Mouse (Mus musculus) lung, embryonic 15.5 days (tissue): Measurements from ENCODE around the gene Pacrg. TPM values are rescaled to one million over a fixed set of nuclear protein-coding genes. Genes with fewer than 3 reads are reported as not detected.

Experiments
- ATAC-seq: fragments of 200-750 bp; cut with Nextera tagmentation; 2 replicates; pipeline ENCODE4 v1.8.0; 2017; ENCODE audit warnings: moderate number of reproducible peaks, borderline replicate concordance; ENCODE audit not compliant: low FRiP score, low TSS enrichment; ENCODE audit errors: extremely low read depth
- H3K27ac ChIP-seq: fragments of 300-500 bp; sonication (generic); 2 replicates; pipeline ENCODE4 v1.5.1; 2015; ENCODE audit warnings: moderate library complexity, mild to moderate bottlenecking, inconsistent platforms
- H3K27me3 ChIP-seq: fragments of 300-500 bp; sonication (generic); 2 replicates; pipeline ENCODE4 v1.6.1; 2015; ENCODE audit warnings: inconsistent platforms
- H3K36me3 ChIP-seq: fragments of 300-500 bp; sonication (generic); 2 replicates; pipeline ENCODE4 v1.6.1; 2015; ENCODE audit warnings: inconsistent platforms
- H3K4me1 ChIP-seq: fragments of 300-500 bp; sonication (generic); 2 replicates; pipeline ENCODE4 v1.6.1; 2015; ENCODE audit warnings: inconsistent platforms
- H3K4me2 ChIP-seq: fragments of 300-500 bp; sonication (generic); 2 replicates; pipeline ENCODE4 v1.6.1; 2015; ENCODE audit warnings: inconsistent platforms, mild to moderate bottlenecking, moderate library complexity
- H3K4me3 ChIP-seq: fragments of 300-500 bp; sonication (generic); 2 replicates; pipeline ENCODE4 v1.5.1; 2015; ENCODE audit warnings: mild to moderate bottlenecking, inconsistent platforms
- H3K9ac ChIP-seq: fragments of 300-500 bp; sonication (generic); 2 replicates; pipeline ENCODE4 v1.6.1; 2015; ENCODE audit warnings: inconsistent platforms
- H3K9me3 ChIP-seq: fragments of 300-500 bp; sonication (generic); 2 replicates; pipeline ENCODE4 v1.6.1; 2016; ENCODE audit warnings: inconsistent platforms
- WGBS: fragments of 180-500 bp; shearing (Covaris S2); methylation state at CpG from one replicate; pipeline ENCODE4 v1.1.7; 2015; 5-methylcytosine and 5-hydroxymethylcytosine counted together
- polyA plus RNA-seq: library from polyadenylated mRNA; unstranded; fragments of >200 nt; fragmentation: Nextera tagmentation; extraction: Ambion mirVana; gene quantifications from 2 replicates; pipeline ENCODE4 v1.2.1, GENCODE M21; 2015

The Pacrg gene
- polyA plus RNA-seq, 1 experiment from 2014 or later, result 2.7 TPM

GRCm38 (mm10) chr17:10498935-10499655, 341.0 kb downstream of the Pacrg start:
- Histone ChIP-seq H3K9ac (no peak overlapping the region), H3K4me2 (no peak overlapping the region), H3K4me3 (no peak overlapping the region), H3K36me3 (no peaks in the 10 kb centered on the region), H3K9me3 (no peaks in the 10 kb centered on the region), H3K27ac (no peak overlapping the region), H3K27me3 (no peaks in the 10 kb centered on the region), H3K4me1 (peaks cover 44% of the 10 kb centered on the region)
- WGBS, result 68% methylated on average over 6 of the region's 6 CpGs
- no peak for ATAC-seq

DNA sequence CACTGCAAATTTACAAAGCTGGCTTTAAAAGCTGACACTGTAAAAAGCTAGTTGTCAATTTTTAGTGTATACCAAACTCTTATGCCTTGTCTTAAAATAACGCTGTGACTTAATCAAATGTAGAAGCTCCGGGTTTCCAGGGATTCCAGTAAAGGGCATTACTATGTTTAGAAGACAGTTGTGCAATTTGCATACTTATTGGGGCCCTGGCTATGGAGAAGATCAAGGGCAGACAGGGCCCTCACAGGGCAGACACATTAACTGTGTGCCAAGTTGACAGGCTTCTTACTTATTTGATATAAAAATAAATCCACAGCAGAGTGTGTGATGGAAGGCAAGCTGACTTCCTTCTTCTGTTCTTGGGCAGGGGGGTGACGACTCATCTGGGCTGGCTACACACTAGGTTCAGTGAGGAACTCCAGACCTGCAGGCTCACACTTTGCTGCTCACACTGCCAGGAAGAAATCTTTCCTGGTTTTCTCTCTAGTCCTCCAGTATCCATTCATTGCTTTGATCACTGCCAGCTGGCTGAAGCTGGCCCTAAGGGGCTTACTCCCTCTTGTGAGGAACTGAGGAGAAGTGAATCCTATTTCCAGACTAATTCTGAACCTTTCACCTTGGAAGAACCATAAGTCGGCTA, 342.2 kb downstream of the Pacrg start:
- Histone ChIP-seq H3K27ac (no peak overlapping the region), H3K27me3 (no peaks in the 10 kb centered on the region), H3K4me2 (no peak overlapping the region), H3K9me3 (no peaks in the 10 kb centered on the region), H3K36me3 (no peaks in the 10 kb centered on the region), H3K4me3 (no peak overlapping the region), H3K9ac (no peak overlapping the region), H3K4me1 (peaks cover 49% of the 10 kb centered on the region)
- WGBS, result 34% methylated on average over 4 of the region's 4 CpGs
- no peak for ATAC-seq

GRCm38 (mm10) chr17:10496066-10496465, 344.0 kb downstream of the Pacrg start:
- H3K4me3 ChIP-seq, result no peak overlapping the region
- H3K9me3 ChIP-seq, result no peaks in the 10 kb centered on the region
- no peak overlapping the region for H3K27ac ChIP-seq
- peaks cover 51% of the 10 kb centered on the region for H3K4me1 ChIP-seq
- H3K36me3 ChIP-seq, result no peaks in the 10 kb centered on the region
- H3K4me2 ChIP-seq, result no peak overlapping the region
- 58% methylated on average over 8 of the region's 8 CpGs for WGBS
- no peak overlapping the region for H3K9ac ChIP-seq
- H3K27me3 ChIP-seq, result no peaks in the 10 kb centered on the region
- no peak; the same call in 1 of the 2 replicates for ATAC-seq

DNA sequence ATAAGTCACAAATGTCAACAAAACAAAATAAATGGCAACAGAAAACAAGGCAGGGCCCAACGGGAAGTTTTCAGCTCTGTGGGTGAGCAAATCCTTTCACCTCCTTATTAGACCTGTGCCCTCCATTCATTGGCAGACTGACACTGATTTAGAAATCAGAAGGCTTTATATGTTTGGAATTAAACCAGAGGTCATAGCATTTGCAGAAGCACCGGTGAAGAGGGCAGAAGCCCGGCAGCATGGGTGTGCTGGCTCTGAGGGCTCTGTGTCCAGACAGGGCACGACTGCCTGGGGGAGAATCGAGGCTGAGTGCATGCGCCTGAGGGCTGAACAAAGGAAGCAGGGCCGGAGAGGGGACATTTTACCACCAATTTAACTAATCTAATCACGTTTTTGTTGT, 344.5 kb downstream of the Pacrg start:
- Histone ChIP-seq H3K9ac (no peak overlapping the region), H3K4me1 (peaks cover 51% of the 10 kb centered on the region)

GRCm38 (mm10) chr17:10493124-10493523, 347.0 kb downstream of the Pacrg start:
- H3K4me3 ChIP-seq, result no peak overlapping the region
- no peak overlapping the region; the same call in 1 of the 2 replicates for H3K4me2 ChIP-seq
- H3K9ac ChIP-seq, result no peak overlapping the region
- H3K27me3 ChIP-seq, result no peaks in the 10 kb centered on the region
- H3K9me3 ChIP-seq, result no peaks in the 10 kb centered on the region
- peaks cover 68% of the 10 kb centered on the region for H3K4me1 ChIP-seq
- H3K27ac ChIP-seq, result no peak overlapping the region
- 23% methylated on average over 3 of the region's 3 CpGs for WGBS
- H3K36me3 ChIP-seq, result no peaks in the 10 kb centered on the region
- no peak for ATAC-seq

More for the DNA sequence above, 344.5 kb downstream of the Pacrg start:
- WGBS, result 50% methylated on average over 8 of the region's 8 CpGs
- peak; percentile 40; the same call in 1 of the 2 replicates for ATAC-seq
- no peaks in the 10 kb centered on the region for H3K36me3 ChIP-seq
- no peaks in the 10 kb centered on the region for H3K27me3 ChIP-seq
- H3K9me3 ChIP-seq, result no peaks in the 10 kb centered on the region
- no peak overlapping the region for H3K27ac ChIP-seq
- H3K4me2 ChIP-seq, result no peak overlapping the region
- no peak overlapping the region for H3K4me3 ChIP-seq

DNA sequence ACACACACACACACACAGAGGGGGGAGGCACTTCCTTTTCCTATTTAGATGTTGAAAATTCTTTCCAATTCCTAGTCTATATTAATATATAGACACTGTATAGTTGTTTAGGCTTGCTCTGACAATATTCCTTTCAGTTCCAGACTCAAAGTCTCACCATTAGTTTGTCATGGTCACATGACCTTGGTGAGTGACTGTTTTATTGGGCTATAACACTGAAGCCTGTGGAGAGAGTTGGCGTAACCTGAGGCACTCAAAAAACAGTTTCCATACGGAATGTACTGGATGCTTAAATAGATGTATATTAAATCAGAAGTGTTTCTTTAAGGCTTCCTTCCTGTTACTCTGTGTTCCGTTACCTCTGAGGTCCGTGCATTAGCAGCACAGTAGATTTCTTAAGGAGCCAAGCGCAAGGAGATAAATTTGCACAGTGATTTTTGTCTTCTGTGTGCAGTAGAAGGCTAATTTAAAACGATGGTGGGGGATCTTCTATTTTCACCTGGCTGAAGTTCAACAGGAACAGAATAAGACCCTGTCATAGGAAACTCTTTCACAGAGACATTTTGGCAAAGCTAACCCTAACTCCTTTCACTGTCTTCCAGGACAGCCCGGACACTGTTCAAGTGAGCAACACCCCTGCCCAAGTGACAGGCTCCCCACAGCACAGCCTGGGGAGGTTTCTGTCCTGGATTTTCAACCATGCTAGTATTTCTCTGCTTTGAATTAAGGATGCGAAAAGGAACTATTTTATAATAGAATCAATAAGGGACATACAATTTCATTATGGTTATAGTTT, 349.5 kb downstream of the Pacrg start:
- H3K36me3 ChIP-seq, result no peaks in the 10 kb centered on the region
- H3K27me3 ChIP-seq, result no peaks in the 10 kb centered on the region
- H3K4me1 ChIP-seq, result peaks cover 48% of the 10 kb centered on the region
- no peak overlapping the region for H3K4me2 ChIP-seq
- H3K9me3 ChIP-seq, result no peaks in the 10 kb centered on the region
- H3K9ac ChIP-seq, result no peak overlapping the region
- no peak overlapping the region for H3K4me3 ChIP-seq
- WGBS, result 64% methylated on average over 8 of the region's 8 CpGs
- H3K27ac ChIP-seq, result no peak overlapping the region
- ATAC-seq, result no peak

GRCm38 (mm10) chr17:10488873-10489272, 351.2 kb downstream of the Pacrg start:
- H3K36me3 ChIP-seq, result no peaks in the 10 kb centered on the region
- no peaks in the 10 kb centered on the region for H3K27me3 ChIP-seq
- no peak overlapping the region for H3K4me2 ChIP-seq
- 53% methylated on average over 2 of the region's 2 CpGs for WGBS
- H3K9ac ChIP-seq, result no peak overlapping the region
- peaks cover 40% of the 10 kb centered on the region for H3K4me1 ChIP-seq
- no peak overlapping the region for H3K4me3 ChIP-seq
- H3K27ac ChIP-seq, result no peak overlapping the region
- no peaks in the 10 kb centered on the region for H3K9me3 ChIP-seq
- no peak; the same call in 1 of the 2 replicates for ATAC-seq

DNA sequence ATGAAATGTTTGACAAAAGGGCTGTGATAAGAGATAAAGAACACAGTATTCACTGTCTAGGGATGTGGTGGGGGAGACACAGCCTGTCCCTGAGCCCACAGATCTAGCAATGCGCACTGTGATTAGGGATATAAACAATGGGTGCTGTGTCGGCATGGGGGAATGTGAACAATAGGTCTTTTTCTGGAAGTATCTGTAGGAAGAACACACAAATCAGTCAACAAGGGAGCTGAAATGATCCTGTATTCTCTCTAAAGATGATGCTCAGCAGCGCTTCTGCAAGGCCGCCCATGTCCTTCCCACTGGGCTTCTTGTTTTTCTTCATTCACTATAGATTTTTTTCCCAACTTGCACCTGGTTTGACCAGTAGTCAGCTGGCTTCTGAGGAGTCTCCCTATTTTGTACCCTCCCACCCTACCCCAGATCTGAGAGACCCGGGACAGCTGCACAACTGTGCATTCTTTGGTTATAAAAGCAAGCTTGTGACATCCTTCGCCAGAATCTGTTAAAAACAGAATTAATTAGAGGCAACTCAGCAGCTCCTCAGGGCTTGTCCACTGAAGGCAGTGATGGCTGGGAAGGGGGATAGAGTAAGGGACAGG, 356.1 kb downstream of the Pacrg start:
- WGBS, result 72% methylated on average over 6 of the region's 6 CpGs
- no peak overlapping the region for H3K27ac ChIP-seq

DNA sequence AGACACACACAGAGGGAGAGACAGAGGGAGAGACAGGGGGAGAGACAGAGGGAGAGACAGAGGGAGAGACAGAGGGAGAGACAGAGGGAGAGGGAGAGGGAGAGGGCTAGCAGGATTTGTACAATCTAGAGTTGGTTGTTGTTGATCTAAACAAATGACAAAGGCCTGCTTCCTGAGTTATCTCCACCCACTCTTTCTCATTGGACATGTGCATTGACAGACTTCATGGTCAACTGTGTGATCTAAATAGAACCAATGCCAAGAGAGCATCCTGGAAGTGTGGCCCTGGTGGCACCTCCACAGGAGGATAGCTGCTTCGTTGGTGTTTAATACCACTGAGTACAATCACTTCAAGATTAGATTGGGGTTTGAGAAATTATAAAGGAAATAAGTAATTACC, 359.0 kb downstream of the Pacrg start:
- H3K27me3 ChIP-seq, result no peaks in the 10 kb centered on the region
- no peak overlapping the region for H3K9ac ChIP-seq
- no peak overlapping the region for H3K4me2 ChIP-seq
- H3K4me1 ChIP-seq, result peaks cover 12% of the 10 kb centered on the region
- H3K36me3 ChIP-seq, result no peaks in the 10 kb centered on the region
- no peaks in the 10 kb centered on the region for H3K9me3 ChIP-seq
- WGBS, result 74% methylated on average over 1 of the region's 1 CpGs
- no peak overlapping the region for H3K27ac ChIP-seq
- no peak overlapping the region for H3K4me3 ChIP-seq
- ATAC-seq, result no peak

More for the DNA sequence above, 356.1 kb downstream of the Pacrg start:
- Histone ChIP-seq H3K36me3 (no peaks in the 10 kb centered on the region), H3K4me3 (no peak overlapping the region), H3K4me2 (no peak overlapping the region), H3K4me1 (peaks cover 4% of the 10 kb centered on the region), H3K9ac (no peak overlapping the region), H3K27me3 (no peaks in the 10 kb centered on the region), H3K9me3 (no peaks in the 10 kb centered on the region)
- no peak for ATAC-seq

DNA sequence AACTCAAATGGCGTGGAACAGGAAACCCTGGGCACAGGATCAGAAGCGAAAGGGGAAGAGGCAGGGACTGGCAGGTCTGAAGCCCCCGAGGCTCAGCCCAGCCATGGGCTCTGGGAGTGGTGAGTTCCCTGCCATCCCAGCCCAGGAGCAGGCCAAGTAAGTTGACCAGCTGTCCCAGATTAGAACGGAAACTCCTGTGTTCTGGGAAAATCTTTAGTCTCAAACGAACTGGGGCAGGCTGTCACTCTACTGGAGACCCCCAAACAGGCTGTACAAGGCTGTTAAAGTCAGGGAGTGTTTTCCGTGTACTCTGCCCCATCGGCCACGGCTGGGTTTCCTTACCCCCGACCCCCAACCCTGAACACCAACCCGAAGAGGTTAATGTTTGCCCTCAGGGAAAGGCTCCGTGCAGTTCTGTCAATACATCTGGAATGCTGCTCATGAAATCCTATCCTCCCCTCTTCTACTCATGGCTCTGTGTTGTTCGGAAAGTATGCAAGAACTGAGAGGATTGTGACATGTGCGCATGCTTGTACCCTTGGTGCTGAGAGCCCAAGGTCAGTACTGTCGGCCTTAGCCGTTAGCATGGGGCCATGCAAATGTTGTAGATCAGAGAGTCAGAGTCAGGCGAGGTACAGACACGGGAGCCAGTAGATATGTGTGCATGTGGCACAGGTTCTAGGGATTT, 360.9 kb downstream of the Pacrg start:
- no peaks in the 10 kb centered on the region for H3K27me3 ChIP-seq
- no peaks in the 10 kb centered on the region for H3K9me3 ChIP-seq
- H3K4me1 ChIP-seq, result peaks cover 12% of the 10 kb centered on the region
- 55% methylated on average over 17 of the region's 17 CpGs for WGBS
- H3K4me2 ChIP-seq, result no peak overlapping the region
- ATAC-seq, result peak; percentile 62; the same call in 1 of the 2 replicates
- H3K36me3 ChIP-seq, result no peaks in the 10 kb centered on the region
- H3K9ac ChIP-seq, result no peak overlapping the region
- no peak overlapping the region for H3K4me3 ChIP-seq
- peak overlapping the region; percentile 74 for H3K27ac ChIP-seq

DNA sequence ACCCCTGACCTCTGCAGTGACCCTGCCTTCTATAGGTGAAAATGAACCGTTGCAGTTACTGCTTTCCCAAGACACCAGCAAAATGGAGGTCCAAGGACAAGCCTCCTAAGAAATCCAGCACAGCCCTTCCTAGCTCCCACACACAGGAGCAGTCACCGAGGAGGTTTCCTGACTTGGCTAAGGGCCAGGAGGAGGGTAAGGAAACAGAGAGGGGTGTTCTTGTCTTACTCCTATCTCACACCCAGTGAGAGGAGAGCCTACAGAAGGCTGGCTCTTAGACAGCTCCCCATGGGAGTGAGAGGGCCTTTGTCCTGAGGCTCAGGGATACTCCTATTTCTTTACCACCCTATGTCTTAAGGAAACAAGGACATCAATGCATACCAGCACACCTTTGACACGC, 361.7 kb downstream of the Pacrg start:
- no peaks in the 10 kb centered on the region for H3K9me3 ChIP-seq
- no peaks in the 10 kb centered on the region for H3K27me3 ChIP-seq
- no peaks in the 10 kb centered on the region for H3K36me3 ChIP-seq
- 0 out of 2 replicates have a peak, but pooled peaks have one; percentile 35 for ATAC-seq
- H3K9ac ChIP-seq, result no peak overlapping the region
- WGBS, result 45% methylated on average over 3 of the region's 3 CpGs
- H3K27ac ChIP-seq, result peak overlapping the region; percentile 74
- peaks cover 12% of the 10 kb centered on the region for H3K4me1 ChIP-seq
- H3K4me3 ChIP-seq, result no peak overlapping the region
- H3K4me2 ChIP-seq, result no peak overlapping the region
